Mouse (Mus musculus) 3134 (cell line): Measurements from ENCODE around the gene Speer4f1.
"Not testable (repeated sequence)": the region's sequence is repeated elsewhere in the genome, so short reads cannot be mapped to it uniquely, and the experiment has no call there.

ENCODE experiments used
- DNase-seq: peaks from one replicate; pipeline ENCODE4 v3.0.0-alpha.2; 2011; ENCODE audit warnings: low spot score; ENCODE audit not compliant: insufficient read length; ENCODE audit errors: extremely low read depth

Gene Speer4f1

GRCm38 (mm10) chr5:17475798-17476197, at the start of gene Speer4f1:
Gene Speer4f1 (plus strand): TSS chr5:17476098.
- DNase-seq = not testable (repeated sequence)

GRCm38 (mm10) chr5:17426930-17427329, 49.0 kb upstream of the Speer4f1 start:
- DNase-seq = no peak

- DNase-seq = no peak
These were observed 41.2 kb upstream of the Speer4f1 start for GRCm38 (mm10) chr5:17434721-17435120.

GRCm38 (mm10) chr5:17436209-17436608, 39.7 kb upstream of the Speer4f1 start:
- DNase-seq = no peak

GRCm38 (mm10) chr5:17439487-17440102, 36.3 kb upstream of the Speer4f1 start:
- DNase-seq = no peak

GRCm38 (mm10) chr5:17454059-17454458, 21.8 kb upstream of the Speer4f1 start:
- no peak for DNase-seq

- DNase-seq = no peak
These were observed 20.8 kb upstream of the Speer4f1 start for GRCm38 (mm10) chr5:17454952-17455586.

GRCm38 (mm10) chr5:17456671-17457070, 19.2 kb upstream of the Speer4f1 start:
- no peak for DNase-seq

- not testable (repeated sequence) for DNase-seq
These were observed 7.8 kb upstream of the Speer4f1 start for GRCm38 (mm10) chr5:17468120-17468519.

- DNase-seq = no peak
These were observed 578 bp downstream of the Speer4f1 start for GRCm38 (mm10) chr5:17476476-17476875.

GRCm38 (mm10) chr5:17489894-17490293, 14.0 kb downstream of the Speer4f1 start:
- DNase-seq = no peak

GRCm38 (mm10) chr5:17495616-17496015, 19.7 kb downstream of the Speer4f1 start:
- DNase-seq = no peak

- DNase-seq = no peak
These were observed 20.8 kb downstream of the Speer4f1 start for GRCm38 (mm10) chr5:17496650-17497049.

GRCm38 (mm10) chr5:17499873-17500329, 24.0 kb downstream of the Speer4f1 start:
- no peak for DNase-seq

GRCm38 (mm10) chr5:17500866-17501265, 25.0 kb downstream of the Speer4f1 start:
- DNase-seq = no peak

GRCm38 (mm10) chr5:17505540-17505939, 29.6 kb downstream of the Speer4f1 start:
- DNase-seq = no peak

- DNase-seq = no peak
These were observed 32.1 kb downstream of the Speer4f1 start for GRCm38 (mm10) chr5:17508038-17508437.
